Mouse (Mus musculus) layer of hippocampus, adult 6 months (tissue): ENCODE measurements around the gene Abhd8. TPM values are rescaled to one million over a fixed set of nuclear protein-coding genes. Genes with fewer than 3 reads are reported as not detected.

Experiments used
- long read RNA-seq, 2 experiments: library from polyadenylated mRNA; unstranded; transcript quantifications; one replicate each; pipeline ENCODE4 v2.0.0; 2019 to 2020
- polyA plus RNA-seq: library from polyadenylated mRNA; unstranded; fragments of <200 nt; fragmentation: Nextera tagmentation; gene quantifications from 2 replicates; pipeline ENCODE4 v1.2.3, GENCODE M21; 2021

Abhd8 gene
- polyA plus RNA-seq, result 357 and 444 TPM in 2 replicates
- long read RNA-seq, experiment 1, transcript Abhd8-203 (2 exons, 2,626 nt), result minor isoform, 5 of 1,064 reads
- long read RNA-seq, experiment 1, transcript Abhd8-202 (3 exons, 800 nt), result minor isoform, 8 of 1,064 reads
- long read RNA-seq, experiment 1, transcript Abhd8-201 (5 exons, 1,978 nt), result major isoform, 983 of 1,064 reads
- long read RNA-seq, experiment 1, partial matches to known transcripts, result 52 of 1,064 reads
- long read RNA-seq, experiment 1, other reads (novel, unspliced or antisense), result 16 of 1,064 reads
- long read RNA-seq, experiment 2, transcript Abhd8-203 (2 exons, 2,626 nt), result minor isoform, 11 of 3,012 reads
- long read RNA-seq, experiment 2, transcript Abhd8-201 (5 exons, 1,978 nt), result major isoform, 2,931 of 3,012 reads
- long read RNA-seq, experiment 2, partial matches to known transcripts, result 41 of 3,012 reads
- long read RNA-seq, experiment 2, other reads (novel, unspliced or antisense), result 28 of 3,012 reads

GRCm38 (mm10) chr8:71463188-71464033 lies at the start of gene Abhd8:
Gene Abhd8, minus strand, starts transcription at chr8:71463655.

GRCm38 (mm10) chr8:71511644-71512043 lies 48.2 kb upstream of the Abhd8 start, which contains the start of gene Plvap:
Gene Plvap, minus strand, starts transcription at chr8:71511752.

GRCm38 (mm10) chr8:71487691-71488445 lies 24.4 kb upstream of the Abhd8 start, which contains the start of gene Gtpbp3:
Gene Gtpbp3, plus strand, starts transcription at chr8:71488103.

GRCm38 (mm10) chr8:71485142-71486135 lies 22.0 kb upstream of the Abhd8 start, which contains the start of gene Ano8:
Gene Ano8, minus strand, starts transcription at chr8:71485963.

GRCm38 (mm10) chr8:71468916-71469315 lies 5.5 kb upstream of the Abhd8 start, which contains the start of gene Dda1:
Gene Dda1, plus strand, starts transcription at chr8:71469199.

GRCm38 (mm10) chr8:71464513-71465500 lies 1.4 kb upstream of the Abhd8 start, which contains the start of gene Mrpl34:
Gene Mrpl34, plus strand, starts transcription at chr8:71464959.

Other genes starting within 250 kb of the Abhd8 start
- gene Myo9b, start 190.9 kb downstream of the Abhd8 start, polyA plus RNA-seq, result 1.1 and 1.3 TPM in 2 replicates
- gene Haus8, start 190.7 kb downstream of the Abhd8 start, polyA plus RNA-seq, result 9.4 and 10.6 TPM in 2 replicates
- 177 and 192 TPM in 2 replicates for gene Use1, start 96.8 kb downstream of the Abhd8 start, polyA plus RNA-seq
- gene Ocel1, start 92.4 kb downstream of the Abhd8 start, polyA plus RNA-seq, result 5.5 and 7.3 TPM in 2 replicates
- gene Nr2f6, start 81.7 kb downstream of the Abhd8 start, polyA plus RNA-seq, result 8.2 and 8.7 TPM in 2 replicates
- gene Ushbp1, start 67.9 kb downstream of the Abhd8 start, polyA plus RNA-seq, result 1.1 and 1.4 TPM in 2 replicates
- gene Babam1, start 66.8 kb downstream of the Abhd8 start, polyA plus RNA-seq, result 97.3 and 98.5 TPM in 2 replicates
- gene Ankle1, start 57.6 kb downstream of the Abhd8 start, polyA plus RNA-seq, result 0.11 and 0.13 TPM in 2 replicates
- 126 and 129 TPM in 2 replicates for gene Mrpl34, start 1.3 kb upstream of the Abhd8 start, polyA plus RNA-seq
- 152 and 163 TPM in 2 replicates for gene Dda1, start 5.5 kb upstream of the Abhd8 start, polyA plus RNA-seq
- gene Ano8, start 22.3 kb upstream of the Abhd8 start, polyA plus RNA-seq, result 0.48 and 0.65 TPM in 2 replicates
- 7.7 and 8.2 TPM in 2 replicates for gene Gtpbp3, start 24.4 kb upstream of the Abhd8 start, polyA plus RNA-seq
- 6.2 and 6.3 TPM in 2 replicates for gene Plvap, start 48.1 kb upstream of the Abhd8 start, polyA plus RNA-seq
- gene Ccdc194, start 62.1 kb upstream of the Abhd8 start, polyA plus RNA-seq, result not detected in 2 replicates
- gene Bst2, start 73.8 kb upstream of the Abhd8 start, polyA plus RNA-seq, result 5.2 and 15.7 TPM in 2 replicates
- gene Mvb12a, start 79.3 kb upstream of the Abhd8 start, polyA plus RNA-seq, result 45.5 and 46.4 TPM in 2 replicates
- gene Tmem221, start 95.2 kb upstream of the Abhd8 start, polyA plus RNA-seq, result 0.19 and 0.54 TPM in 2 replicates
- 0.25 and 0.43 TPM in 2 replicates for gene Nxnl1, start 102.9 kb upstream of the Abhd8 start, polyA plus RNA-seq
- gene Slc27a1, start 105.2 kb upstream of the Abhd8 start, polyA plus RNA-seq, result 95.1 and 114 TPM in 2 replicates
- 110 and 114 TPM in 2 replicates for gene Pgls, start 128.5 kb upstream of the Abhd8 start, polyA plus RNA-seq
- 0.53 and 0.59 TPM in 2 replicates for gene Fam129c, start 134.0 kb upstream of the Abhd8 start, polyA plus RNA-seq
- 18.9 and 19.6 TPM in 2 replicates for gene Colgalt1, start 147.3 kb upstream of the Abhd8 start, polyA plus RNA-seq
- gene Unc13a, start 208.1 kb upstream of the Abhd8 start, polyA plus RNA-seq, result 10.7 and 12.7 TPM in 2 replicates
- 1.6 and 2.0 TPM in 2 replicates for gene Jak3, start 212.6 kb upstream of the Abhd8 start, polyA plus RNA-seq
- not detected in 2 replicates for gene Insl3, start 225.6 kb upstream of the Abhd8 start, polyA plus RNA-seq
- 0.59 and 0.63 TPM in 2 replicates for gene B3gnt3, start 238.1 kb upstream of the Abhd8 start, polyA plus RNA-seq